Mouse (Mus musculus): ENCODE data around the gene Snai1. TPM values are rescaled to one million over a fixed set of nuclear protein-coding genes. Genes with fewer than 3 reads are reported as not detected.

Snai1 gene
- polyA plus RNA-seq, 1 experiment from 2014 or later, result 0.66 TPM

DNA sequence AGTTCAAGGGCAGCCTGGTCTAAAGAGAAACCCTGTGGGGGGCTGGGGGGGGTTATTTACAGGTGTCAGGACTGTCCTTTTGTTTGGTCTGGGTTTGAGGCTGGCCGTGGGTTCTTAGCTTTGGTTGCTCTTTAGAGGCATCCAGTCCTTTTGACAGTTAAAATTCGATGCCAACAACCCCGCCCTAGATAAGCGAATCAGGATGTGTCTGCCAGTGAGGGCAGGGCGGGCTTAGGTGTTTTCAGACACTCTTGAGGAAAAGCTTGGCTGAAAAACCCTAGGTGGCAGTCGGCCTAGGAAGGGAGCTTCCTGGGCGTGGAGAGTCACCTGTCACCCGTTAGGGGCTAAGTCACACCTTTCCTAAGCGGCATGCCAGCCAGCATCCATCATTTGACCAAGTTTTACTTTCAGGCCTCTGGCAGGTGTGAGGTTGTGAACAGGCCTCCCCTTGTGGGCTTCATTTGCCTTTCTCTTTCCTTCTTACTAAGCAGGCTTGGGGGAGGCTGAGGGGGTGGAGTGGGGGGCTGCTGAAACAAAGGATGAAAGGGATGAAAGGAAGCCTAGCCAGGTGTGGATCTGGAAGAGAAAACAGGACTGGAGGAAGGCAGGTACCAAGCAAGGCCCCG, 1.6 kb upstream of the Snai1 start:
- Histone ChIP-seq H3K36me3 (ENCODE audit: control insufficient read depth, insufficient read depth, low read length) (no peaks in the 10 kb centered on the region), H3K4me3 (ENCODE audit: low read depth, low read length) (no peak overlapping the region), H3K9me3 (ENCODE audit: control insufficient read depth, low read length) (no peaks in the 10 kb centered on the region), H3K4me1 (ENCODE audit: control insufficient read depth, insufficient read depth, low read length) (no peaks in the 10 kb centered on the region), H3K27me3 (ENCODE audit: control insufficient read depth, insufficient read depth, low read length) (peaks cover 8% of the 10 kb centered on the region), H3K4me2 (ENCODE audit: low read depth, low read length) (no peak overlapping the region), H3K9ac (replicated peaks; ENCODE audit: low read depth, low read length) (no peak overlapping the region), H3K27ac (ENCODE audit: low read depth, low read length) (no peak overlapping the region)
- no peak for ATAC-seq (ENCODE audit: low read depth)
- 51% methylated on average over 10 of the region's 10 CpGs for WGBS

DNA sequence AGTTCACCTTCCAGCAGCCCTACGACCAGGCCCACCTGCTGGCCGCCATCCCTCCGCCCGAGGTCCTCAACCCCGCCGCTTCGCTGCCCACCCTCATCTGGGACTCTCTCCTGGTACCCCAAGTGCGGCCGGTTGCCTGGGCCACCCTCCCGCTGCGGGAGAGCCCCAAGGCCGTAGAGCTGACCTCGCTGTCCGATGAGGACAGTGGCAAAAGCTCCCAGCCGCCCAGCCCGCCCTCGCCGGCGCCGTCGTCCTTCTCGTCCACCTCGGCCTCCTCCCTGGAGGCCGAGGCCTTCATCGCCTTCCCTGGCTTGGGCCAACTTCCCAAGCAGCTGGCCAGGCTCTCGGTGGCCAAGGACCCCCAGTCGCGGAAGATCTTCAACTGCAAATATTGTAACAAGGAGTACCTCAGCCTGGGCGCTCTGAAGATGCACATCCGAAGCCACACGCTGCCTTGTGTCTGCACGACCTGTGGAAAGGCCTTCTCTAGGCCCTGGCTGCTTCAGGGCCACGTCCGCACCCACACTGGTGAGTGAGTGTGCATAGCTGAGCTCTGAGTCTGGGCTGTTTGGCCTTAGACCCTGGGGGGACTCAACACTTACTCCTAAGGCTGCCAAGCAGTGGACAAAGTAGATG, 794 bp downstream of the Snai1 start:
- peak overlapping the region; percentile 89 for H3K4me2 ChIP-seq (ENCODE audit: low read depth, low read length)
- peak overlapping the region; percentile 43 for H3K4me3 ChIP-seq (ENCODE audit: low read depth, low read length)
- ATAC-seq (ENCODE audit: low read depth), result no peak
- WGBS, result 32% methylated on average over 33 of the region's 34 CpGs
- peaks cover 7% of the 10 kb centered on the region; the same call in 1 of the 2 replicates for H3K4me1 ChIP-seq (ENCODE audit: control insufficient read depth, insufficient read depth, low read length)
- no peaks in the 10 kb centered on the region for H3K36me3 ChIP-seq (ENCODE audit: control insufficient read depth, insufficient read depth, low read length)
- peak overlapping the region; percentile 43 for H3K9ac ChIP-seq (replicated peaks; ENCODE audit: low read depth, low read length)
- no peak overlapping the region for H3K27ac ChIP-seq (ENCODE audit: low read depth, low read length)
- no peaks in the 10 kb centered on the region for H3K9me3 ChIP-seq (ENCODE audit: control insufficient read depth, low read length)
- peaks cover 8% of the 10 kb centered on the region for H3K27me3 ChIP-seq (ENCODE audit: control insufficient read depth, insufficient read depth, low read length)

DNA sequence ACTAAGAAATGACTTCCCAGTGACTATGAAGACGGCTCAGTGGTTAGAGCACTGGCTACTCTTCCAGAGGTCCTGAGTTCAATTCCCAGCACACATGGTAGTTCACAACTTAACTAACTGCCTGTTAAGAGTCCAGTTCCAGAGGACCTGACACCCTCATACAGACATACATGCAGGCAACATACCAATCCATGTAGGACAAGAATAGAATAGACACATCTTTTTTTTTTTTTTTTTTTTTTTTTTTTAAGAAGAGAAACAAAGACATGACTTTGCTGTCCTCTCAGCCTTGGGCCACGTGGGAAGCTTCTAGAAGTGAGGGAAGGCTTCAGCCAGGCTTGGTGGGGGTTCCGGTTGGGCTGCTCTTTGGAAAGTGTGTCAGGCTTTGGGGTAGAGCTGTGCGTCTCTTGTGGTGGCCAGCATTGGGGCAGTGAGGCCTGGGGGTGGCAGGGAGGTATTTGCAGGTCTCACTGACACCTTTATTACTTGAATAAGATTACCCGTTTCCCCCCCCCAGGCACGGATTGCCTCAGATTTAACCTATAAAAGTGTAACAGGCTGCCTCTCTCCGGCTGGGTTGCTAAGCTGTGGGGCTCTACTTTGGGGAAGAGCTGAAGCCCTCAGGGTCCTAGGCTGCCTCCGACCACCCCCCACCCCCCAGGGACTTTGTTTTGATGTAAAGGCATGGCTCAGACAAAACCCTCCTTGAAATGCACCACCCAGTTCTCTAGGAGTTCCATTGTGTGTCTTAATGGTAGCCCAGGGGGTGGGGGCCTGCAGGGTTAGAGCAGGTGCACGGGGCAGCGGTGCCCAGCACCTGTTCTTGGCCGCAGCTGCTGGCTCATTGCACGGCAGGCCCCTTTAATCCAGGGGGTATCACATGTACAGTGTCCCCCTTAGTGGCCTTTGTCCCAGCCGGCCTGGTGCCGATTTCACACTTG, 1.8 kb downstream of the Snai1 start:
- no peaks in the 10 kb centered on the region for H3K36me3 ChIP-seq (ENCODE audit: control insufficient read depth, insufficient read depth, low read length)
- no peaks in the 10 kb centered on the region for H3K9me3 ChIP-seq (ENCODE audit: control insufficient read depth, low read length)
- peak overlapping the region; percentile 17 for H3K4me2 ChIP-seq (ENCODE audit: low read depth, low read length)
- no peak for ATAC-seq (ENCODE audit: low read depth)
- H3K4me1 ChIP-seq (ENCODE audit: control insufficient read depth, insufficient read depth, low read length), result peaks cover 9% of the 10 kb centered on the region; the same call in 1 of the 2 replicates
- H3K9ac ChIP-seq (replicated peaks; ENCODE audit: low read depth, low read length), result 0 out of 2 replicates have a peak overlapping the region, but pooled peaks have one; percentile 32
- H3K27ac ChIP-seq (ENCODE audit: low read depth, low read length), result no peak overlapping the region
- H3K4me3 ChIP-seq (ENCODE audit: low read depth, low read length), result peak overlapping the region; percentile 17; the same call in 1 of the 2 replicates
- H3K27me3 ChIP-seq (ENCODE audit: control insufficient read depth, insufficient read depth, low read length), result peaks cover 8% of the 10 kb centered on the region
- WGBS, result 20% methylated on average over 14 of the region's 14 CpGs

DNA sequence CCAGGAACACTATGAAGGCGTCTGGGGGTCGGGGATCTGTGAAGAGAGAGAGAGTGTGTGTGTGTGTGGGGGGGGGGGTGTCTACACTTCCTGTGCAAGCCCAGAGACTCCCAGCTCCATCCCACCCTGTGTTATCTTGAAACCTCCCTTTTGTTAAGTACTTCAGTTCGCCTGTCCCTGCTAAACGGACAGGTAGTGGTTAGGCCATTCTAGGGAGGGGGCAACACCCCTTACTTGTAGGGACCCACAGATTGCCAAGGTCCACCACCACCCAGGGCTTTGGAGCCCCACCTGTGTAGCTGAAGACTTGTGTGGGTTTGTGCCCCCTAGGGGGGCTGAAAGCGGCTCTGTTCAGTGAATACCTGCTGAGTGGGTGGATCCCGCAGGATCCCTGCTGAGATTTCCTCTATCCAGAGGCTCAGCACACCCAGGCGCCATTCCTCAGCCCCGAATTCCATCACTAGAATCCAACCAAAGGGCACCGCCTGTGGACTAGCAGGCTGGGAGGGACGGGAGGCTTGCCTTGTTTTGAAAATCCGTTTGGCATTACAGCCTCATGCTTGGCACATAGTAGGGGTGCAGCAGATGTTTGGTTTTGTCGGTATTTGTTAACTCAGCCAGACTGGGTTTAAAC, 2.6 kb downstream of the Snai1 start:
- 0 out of 2 replicates have a peak overlapping the region, but pooled peaks have one; percentile 0 for H3K9ac ChIP-seq (replicated peaks; ENCODE audit: low read depth, low read length)
- WGBS, result 16% methylated on average over 12 of the region's 12 CpGs

GRCm38 (mm10) chr2:167541324-167541723, 3.3 kb downstream of the Snai1 start:
- H3K27me3 ChIP-seq (ENCODE audit: control insufficient read depth, insufficient read depth, low read length), result peaks cover 8% of the 10 kb centered on the region
- H3K4me1 ChIP-seq (ENCODE audit: control insufficient read depth, insufficient read depth, low read length), result peaks cover 9% of the 10 kb centered on the region; the same call in 1 of the 2 replicates
- no peak overlapping the region for H3K9ac ChIP-seq (replicated peaks; ENCODE audit: low read depth, low read length)
- no peak for ATAC-seq (ENCODE audit: low read depth)
- no peak overlapping the region for H3K4me3 ChIP-seq (ENCODE audit: low read depth, low read length)
- no peak overlapping the region for H3K27ac ChIP-seq (ENCODE audit: low read depth, low read length)
- H3K4me2 ChIP-seq (ENCODE audit: low read depth, low read length), result no peak overlapping the region; the same call in 1 of the 2 replicates
- H3K36me3 ChIP-seq (ENCODE audit: control insufficient read depth, insufficient read depth, low read length), result no peaks in the 10 kb centered on the region
- WGBS, result 14% methylated on average over 6 of the region's 6 CpGs
- no peaks in the 10 kb centered on the region for H3K9me3 ChIP-seq (ENCODE audit: control insufficient read depth, low read length)

More for the DNA sequence above, 2.6 kb downstream of the Snai1 start:
- peak overlapping the region; percentile 17; the same call in 1 of the 2 replicates for H3K4me3 ChIP-seq (ENCODE audit: low read depth, low read length)
- H3K9me3 ChIP-seq (ENCODE audit: control insufficient read depth, low read length), result no peaks in the 10 kb centered on the region
- ATAC-seq (ENCODE audit: low read depth), result no peak
- no peaks in the 10 kb centered on the region for H3K36me3 ChIP-seq (ENCODE audit: control insufficient read depth, insufficient read depth, low read length)
- H3K4me2 ChIP-seq (ENCODE audit: low read depth, low read length), result peak overlapping the region; percentile 17; the same call in 1 of the 2 replicates
- H3K27ac ChIP-seq (ENCODE audit: low read depth, low read length), result no peak overlapping the region
- H3K27me3 ChIP-seq (ENCODE audit: control insufficient read depth, insufficient read depth, low read length), result peaks cover 8% of the 10 kb centered on the region
- H3K4me1 ChIP-seq (ENCODE audit: control insufficient read depth, insufficient read depth, low read length), result peaks cover 9% of the 10 kb centered on the region; the same call in 1 of the 2 replicates

- peaks cover 9% of the 10 kb centered on the region; the same call in 1 of the 2 replicates for H3K4me1 ChIP-seq (ENCODE audit: control insufficient read depth, insufficient read depth, low read length)
- H3K36me3 ChIP-seq (ENCODE audit: control insufficient read depth, insufficient read depth, low read length), result no peaks in the 10 kb centered on the region
- 80% methylated on average over 12 of the region's 12 CpGs for WGBS
- no peak for ATAC-seq (ENCODE audit: low read depth)
- no peak overlapping the region for H3K27ac ChIP-seq (ENCODE audit: low read depth, low read length)
- H3K9ac ChIP-seq (replicated peaks; ENCODE audit: low read depth, low read length), result no peak overlapping the region
- H3K9me3 ChIP-seq (ENCODE audit: control insufficient read depth, low read length), result no peaks in the 10 kb centered on the region
- H3K4me3 ChIP-seq (ENCODE audit: low read depth, low read length), result no peak overlapping the region
- H3K27me3 ChIP-seq (ENCODE audit: control insufficient read depth, insufficient read depth, low read length), result peaks cover 8% of the 10 kb centered on the region
- no peak overlapping the region for H3K4me2 ChIP-seq (ENCODE audit: low read depth, low read length)
Measured at GRCm38 (mm10) chr2:167541761-167542160, 3.8 kb downstream of the Snai1 start.

GRCm38 (mm10) chr2:167542361-167542760, 4.4 kb downstream of the Snai1 start:
- H3K9me3 ChIP-seq (ENCODE audit: control insufficient read depth, low read length), result no peaks in the 10 kb centered on the region
- H3K36me3 ChIP-seq (ENCODE audit: control insufficient read depth, insufficient read depth, low read length), result no peaks in the 10 kb centered on the region
- peaks cover 9% of the 10 kb centered on the region; the same call in 1 of the 2 replicates for H3K4me1 ChIP-seq (ENCODE audit: control insufficient read depth, insufficient read depth, low read length)
- H3K9ac ChIP-seq (replicated peaks; ENCODE audit: low read depth, low read length), result no peak overlapping the region
- H3K27ac ChIP-seq (ENCODE audit: low read depth, low read length), result no peak overlapping the region
- ATAC-seq (ENCODE audit: low read depth), result no peak
- WGBS, result 70% methylated on average over 4 of the region's 4 CpGs
- H3K4me3 ChIP-seq (ENCODE audit: low read depth, low read length), result no peak overlapping the region
- peaks cover 4% of the 10 kb centered on the region for H3K27me3 ChIP-seq (ENCODE audit: control insufficient read depth, insufficient read depth, low read length)
- H3K4me2 ChIP-seq (ENCODE audit: low read depth, low read length), result no peak overlapping the region
